Mouse (Mus musculus) midbrain, embryonic 13.5 days (tissue): ENCODE results near the gene Ern2. TPM values are rescaled to one million over a fixed set of nuclear protein-coding genes. Genes with fewer than 3 reads are reported as not detected.

ENCODE experiments used
- ATAC-seq: fragments of 200-750 bp; cut with Nextera tagmentation; 2 replicates; pipeline ENCODE4 v1.8.0; 2017; ENCODE audit warnings: mild to moderate bottlenecking, moderate TSS enrichment, moderate library complexity
- H3K27ac ChIP-seq: fragments of 300-500 bp; sonication (generic); 2 replicates; pipeline ENCODE4 v1.5.1; 2015; ENCODE audit warnings: inconsistent platforms, mild to moderate bottlenecking, moderate library complexity
- H3K27me3 ChIP-seq: fragments of 300-500 bp; sonication (generic); 2 replicates; pipeline ENCODE4 v1.6.1; 2015; ENCODE audit warnings: mild to moderate bottlenecking, inconsistent platforms
- H3K36me3 ChIP-seq: fragments of 300-500 bp; sonication (generic); 2 replicates; pipeline ENCODE4 v1.6.1; 2015; ENCODE audit warnings: mild to moderate bottlenecking, inconsistent platforms
- H3K4me1 ChIP-seq: fragments of 300-500 bp; sonication (generic); replicated peaks from 2 replicates; pipeline ENCODE4 v1.6.1; 2015; ENCODE audit warnings: inconsistent platforms
- H3K4me2 ChIP-seq: fragments of 300-500 bp; sonication (generic); replicated peaks from 2 replicates; pipeline ENCODE4 v1.6.1; 2015; ENCODE audit warnings: moderate library complexity, mild to moderate bottlenecking, inconsistent platforms
- H3K4me3 ChIP-seq: fragments of 300-500 bp; sonication (generic); replicated peaks from 2 replicates; pipeline ENCODE4 v1.5.1; 2015; ENCODE audit warnings: mild to moderate bottlenecking, inconsistent platforms
- H3K9ac ChIP-seq: fragments of 300-500 bp; sonication (generic); replicated peaks from 2 replicates; pipeline ENCODE4 v1.6.1; 2015; ENCODE audit warnings: mild to moderate bottlenecking, inconsistent platforms
- H3K9me3 ChIP-seq: fragments of 300-500 bp; sonication (generic); 2 replicates; pipeline ENCODE4 v1.6.1; 2016; ENCODE audit warnings: mild to moderate bottlenecking, inconsistent platforms
- WGBS: fragments of 180-500 bp; shearing (Covaris S2); methylation state at CpG from one replicate; pipeline ENCODE4 v1.1.7; 2015; 5-methylcytosine and 5-hydroxymethylcytosine counted together
- polyA plus RNA-seq: library from polyadenylated mRNA; unstranded; fragments of >200 nt; fragmentation: Nextera tagmentation; extraction: Ambion mirVana; gene quantifications from 2 replicates; pipeline ENCODE4 v1.2.1, GENCODE M21; 2015

Gene Ern2
- polyA plus RNA-seq, 1 experiment from 2014 or later = 0.78 TPM

DNA sequence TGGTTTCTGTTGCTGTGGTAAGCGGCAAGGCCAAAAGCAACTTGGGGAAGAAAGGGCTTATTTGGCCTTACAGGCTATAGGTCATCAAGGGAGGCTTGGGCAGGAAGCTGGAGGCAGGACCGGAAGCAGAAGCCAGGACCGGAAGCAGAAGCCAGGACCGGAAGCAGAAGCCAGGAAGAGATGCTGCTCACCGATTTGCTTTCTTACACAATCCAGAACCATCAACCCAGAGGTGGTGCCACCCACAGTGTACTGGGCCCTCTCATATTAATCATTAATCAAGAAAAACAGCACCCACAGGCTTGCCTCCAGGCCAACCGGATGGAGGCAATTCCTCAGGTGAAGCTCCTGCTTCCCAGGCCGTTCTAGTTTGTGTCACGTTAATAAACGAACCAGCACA lies 10.8 kb upstream of the Ern2 start:
- no peak for ATAC-seq
- Histone ChIP-seq H3K4me1 (no peaks in the 10 kb centered on the region), H3K36me3 (no peaks in the 10 kb centered on the region), H3K4me2 (no peak overlapping the region), H3K27ac (no peak overlapping the region), H3K4me3 (no peak overlapping the region), H3K27me3 (no peaks in the 10 kb centered on the region), H3K9me3 (no peaks in the 10 kb centered on the region), H3K9ac (no peak overlapping the region)
- WGBS = 89% methylated on average over 9 of the region's 9 CpGs

DNA sequence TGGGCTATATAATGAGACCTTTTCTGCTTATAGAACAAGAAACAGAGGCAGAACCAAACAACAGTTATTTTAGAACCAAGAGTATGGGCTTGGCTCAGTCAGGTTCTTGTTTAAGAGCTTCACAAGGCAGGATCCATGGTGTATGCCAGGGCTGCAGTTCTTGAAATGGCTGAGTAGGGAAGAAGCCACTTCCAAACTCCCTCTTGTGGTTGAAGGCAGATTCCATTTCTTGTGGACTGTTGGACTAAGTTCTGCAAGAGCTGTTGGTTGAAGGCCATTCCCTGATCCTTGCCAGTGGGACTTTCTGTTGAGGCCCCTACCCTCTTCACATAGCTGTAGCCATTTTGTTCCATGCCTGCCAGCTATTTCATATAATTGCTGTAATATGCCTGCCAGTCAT lies 7.9 kb upstream of the Ern2 start:
- no peak overlapping the region for H3K4me2 ChIP-seq
- no peaks in the 10 kb centered on the region for H3K4me1 ChIP-seq
- no peaks in the 10 kb centered on the region for H3K9me3 ChIP-seq
- no peak overlapping the region for H3K4me3 ChIP-seq
- H3K27me3 ChIP-seq = no peaks in the 10 kb centered on the region
- ATAC-seq = no peak
- no peak overlapping the region for H3K27ac ChIP-seq
- no peak overlapping the region for H3K9ac ChIP-seq
- H3K36me3 ChIP-seq = no peaks in the 10 kb centered on the region

- no peak for ATAC-seq
- 61% methylated on average over 10 of the region's 10 CpGs for WGBS
- Histone ChIP-seq H3K36me3 (no peaks in the 10 kb centered on the region), H3K27ac (no peak overlapping the region), H3K9ac (no peak overlapping the region), H3K27me3 (no peaks in the 10 kb centered on the region), H3K4me3 (no peak overlapping the region), H3K4me1 (no peaks in the 10 kb centered on the region), H3K9me3 (no peaks in the 10 kb centered on the region), H3K4me2 (no peak overlapping the region)
These were observed 5.1 kb upstream of the Ern2 start for GRCm38 (mm10) chr7:122191097-122191496.

- no peak for ATAC-seq
- no peaks in the 10 kb centered on the region for H3K27me3 ChIP-seq
- H3K4me3 ChIP-seq = no peak overlapping the region
- H3K4me2 ChIP-seq = no peak overlapping the region
- H3K4me1 ChIP-seq = no peaks in the 10 kb centered on the region
- 28% methylated on average over 7 of the region's 7 CpGs for WGBS
- no peak overlapping the region for H3K27ac ChIP-seq
- H3K9ac ChIP-seq = no peak overlapping the region
- H3K9me3 ChIP-seq = no peaks in the 10 kb centered on the region
- H3K36me3 ChIP-seq = no peaks in the 10 kb centered on the region
These were observed 3.5 kb upstream of the Ern2 start for GRCm38 (mm10) chr7:122189484-122189883.

- no peak overlapping the region for H3K27ac ChIP-seq
- no peak overlapping the region for H3K9ac ChIP-seq
- 67% methylated on average over 5 of the region's 5 CpGs for WGBS
- no peaks in the 10 kb centered on the region for H3K27me3 ChIP-seq
- H3K36me3 ChIP-seq = no peaks in the 10 kb centered on the region
- no peak overlapping the region for H3K4me2 ChIP-seq
- H3K4me1 ChIP-seq = no peaks in the 10 kb centered on the region
- H3K9me3 ChIP-seq = no peaks in the 10 kb centered on the region
- H3K4me3 ChIP-seq = no peak overlapping the region
- no peak for ATAC-seq
These were observed 1.4 kb downstream of the Ern2 start for GRCm38 (mm10) chr7:122184569-122184968.

DNA sequence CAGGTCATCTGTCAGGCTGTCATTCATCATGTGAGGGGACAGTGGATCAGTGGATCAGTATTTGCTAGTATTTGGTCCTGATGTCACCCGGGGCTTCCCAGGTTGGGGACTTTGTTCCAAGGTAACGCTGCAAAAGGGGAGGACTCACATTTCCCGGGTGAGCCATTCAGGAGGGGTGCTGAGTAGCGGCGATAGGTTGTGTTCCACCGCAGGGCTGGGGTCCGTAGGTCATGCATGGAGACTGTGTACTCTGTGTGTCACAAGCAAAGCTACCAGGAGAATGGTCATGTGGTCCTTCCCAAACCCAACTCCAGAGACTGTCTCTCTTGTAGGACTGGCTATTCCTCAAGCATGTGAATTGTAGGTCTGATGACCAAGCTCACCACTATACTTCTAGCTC lies 5.3 kb downstream of the Ern2 start:
- Histone ChIP-seq H3K9me3 (no peaks in the 10 kb centered on the region), H3K36me3 (no peaks in the 10 kb centered on the region), H3K4me1 (no peaks in the 10 kb centered on the region), H3K4me2 (no peak overlapping the region), H3K4me3 (no peak overlapping the region), H3K27ac (no peak overlapping the region), H3K27me3 (no peaks in the 10 kb centered on the region), H3K9ac (no peak overlapping the region)
- WGBS = 91% methylated on average over 7 of the region's 7 CpGs
- no peak for ATAC-seq

DNA sequence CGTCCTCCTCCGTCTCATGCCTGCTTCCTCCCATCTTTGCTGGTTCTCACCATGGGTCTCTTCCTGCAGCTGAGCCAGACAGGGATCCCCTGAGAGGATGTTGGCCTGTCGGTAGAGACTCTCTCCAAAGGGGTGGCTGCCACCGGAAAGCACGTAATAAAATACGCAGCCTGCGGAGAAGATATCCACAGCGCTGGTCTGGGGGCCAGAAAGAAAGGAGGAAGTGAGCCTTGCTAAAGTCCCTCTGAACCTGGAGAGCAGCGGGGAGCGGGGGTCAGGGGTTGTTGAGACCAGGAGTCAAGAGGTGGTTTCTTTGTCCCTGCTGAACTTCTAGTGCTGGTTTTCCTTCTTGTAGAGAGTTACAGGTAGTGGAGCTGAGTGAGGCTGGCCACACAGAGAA lies 14.4 kb downstream of the Ern2 start:
- no peak overlapping the region for H3K9ac ChIP-seq
- no peaks in the 10 kb centered on the region for H3K27me3 ChIP-seq
- no peaks in the 10 kb centered on the region for H3K9me3 ChIP-seq
- no peak for ATAC-seq
- H3K27ac ChIP-seq = no peak overlapping the region
- peaks cover 41% of the 10 kb centered on the region for H3K36me3 ChIP-seq
- WGBS = 78% methylated on average over 10 of the region's 10 CpGs
- H3K4me2 ChIP-seq = no peak overlapping the region
- no peak overlapping the region for H3K4me3 ChIP-seq
- H3K4me1 ChIP-seq = no peaks in the 10 kb centered on the region

GRCm38 (mm10) chr7:122170705-122171104 lies 15.3 kb downstream of the Ern2 start:
- ATAC-seq = no peak
- no peak overlapping the region for H3K4me3 ChIP-seq
- H3K4me1 ChIP-seq = no peaks in the 10 kb centered on the region
- H3K36me3 ChIP-seq = peaks cover 50% of the 10 kb centered on the region
- whole genome bisulfite sequencing = 83% methylated on average over 6 of the region's 6 CpGs
- H3K27me3 ChIP-seq = no peaks in the 10 kb centered on the region
- H3K4me2 ChIP-seq = no peak overlapping the region
- H3K27ac ChIP-seq = no peak overlapping the region
- no peak overlapping the region for H3K9ac ChIP-seq
- no peaks in the 10 kb centered on the region for H3K9me3 ChIP-seq

DNA sequence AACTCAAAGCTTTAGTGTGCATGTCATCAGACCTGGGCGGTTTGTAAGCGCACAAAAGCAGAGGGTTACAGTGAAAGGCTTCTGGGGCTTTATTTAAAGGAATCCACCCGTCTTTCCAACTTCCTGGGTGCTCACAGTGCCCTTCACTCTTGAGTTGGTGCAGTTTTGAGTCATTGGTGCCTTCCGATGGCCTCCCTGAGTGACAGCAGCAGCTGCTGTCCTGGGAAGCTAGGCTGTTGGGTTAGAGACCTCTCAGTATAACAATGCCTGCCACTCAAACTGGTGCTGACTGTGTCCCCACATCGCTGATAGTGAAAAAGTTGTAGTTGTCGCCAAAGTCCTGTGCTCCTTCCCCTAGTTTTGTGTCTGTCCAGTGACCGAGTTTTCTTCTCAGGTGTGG lies 18.8 kb downstream of the Ern2 start:
- 91% methylated on average over 7 of the region's 7 CpGs for WGBS
- Histone ChIP-seq H3K9ac (no peak overlapping the region), H3K4me3 (no peak overlapping the region), H3K9me3 (no peaks in the 10 kb centered on the region), H3K4me1 (no peaks in the 10 kb centered on the region), H3K27ac (no peak overlapping the region), H3K4me2 (no peak overlapping the region), H3K27me3 (no peaks in the 10 kb centered on the region), H3K36me3 (peaks cover 75% of the 10 kb centered on the region)
- ATAC-seq = no peak

DNA sequence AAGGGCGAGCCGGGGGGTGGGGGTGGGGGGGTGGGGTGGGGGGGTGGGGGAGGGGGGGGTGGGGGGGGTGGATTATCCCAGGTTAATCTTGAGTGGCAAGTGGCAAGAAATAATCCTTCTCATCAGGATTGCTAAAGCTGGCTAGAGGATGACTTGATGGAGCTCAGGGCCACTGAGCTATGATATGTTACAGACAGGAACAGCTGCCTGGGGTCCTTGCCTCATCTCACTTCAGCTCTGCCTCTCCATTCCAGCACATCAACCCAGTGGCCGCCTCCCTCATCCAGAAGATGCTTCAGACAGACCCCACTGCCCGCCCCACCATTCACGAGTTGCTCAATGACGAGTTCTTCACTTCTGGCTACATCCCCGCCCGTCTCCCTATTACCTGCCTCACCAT lies 22.2 kb downstream of the Ern2 start:
- peaks cover 57% of the 10 kb centered on the region for H3K36me3 ChIP-seq
- no peak overlapping the region for H3K4me2 ChIP-seq
- no peak overlapping the region for H3K9ac ChIP-seq
- H3K27ac ChIP-seq = no peak overlapping the region
- no peaks in the 10 kb centered on the region for H3K27me3 ChIP-seq
- H3K4me1 ChIP-seq = peaks cover 27% of the 10 kb centered on the region
- no peaks in the 10 kb centered on the region for H3K9me3 ChIP-seq
- 93% methylated on average over 6 of the region's 8 CpGs for WGBS
- no peak overlapping the region for H3K4me3 ChIP-seq
- ATAC-seq = no peak

- H3K27me3 ChIP-seq = no peaks in the 10 kb centered on the region
- peak overlapping the region; percentile 96 for H3K4me2 ChIP-seq
- H3K27ac ChIP-seq = no peak overlapping the region
- peak overlapping the region; percentile 66 for H3K9ac ChIP-seq
- WGBS = under 1% methylated on average over 12 of the region's 12 CpGs
- no peaks in the 10 kb centered on the region for H3K9me3 ChIP-seq
- H3K4me1 ChIP-seq = peaks cover 43% of the 10 kb centered on the region
- no peak for ATAC-seq
- H3K4me3 ChIP-seq = peak overlapping the region; percentile 59
- H3K36me3 ChIP-seq = peaks cover 24% of the 10 kb centered on the region
These were observed 26.0 kb downstream of the Ern2 start for GRCm38 (mm10) chr7:122160037-122160436.

GRCm38 (mm10) chr7:122158915-122159902 lies 26.8 kb downstream of the Ern2 start, which contains the start of gene Plk1:
Gene Plk1, plus strand, starts transcription at chr7:122159439.
- WGBS = under 1% methylated on average over 63 of the region's 63 CpGs
- H3K36me3 ChIP-seq = peaks cover 18% of the 10 kb centered on the region

More at GRCm38 (mm10) chr7:122158915-122159902, 26.8 kb downstream of the Ern2 start, which contains the start of gene Plk1:
- Histone ChIP-seq H3K9me3 (no peaks in the 10 kb centered on the region), H3K9ac (peak within 1 kb of the TSS; percentile 79), H3K27me3 (no peaks in the 10 kb centered on the region), H3K4me1 (peaks cover 43% of the 10 kb centered on the region), H3K4me3 (peak within 1 kb of the TSS; percentile 59), H3K27ac (peak within 1 kb of the TSS; percentile 68), H3K4me2 (peak within 1 kb of the TSS; percentile 96)
- peak; percentile 94 for ATAC-seq
